Mouse (Mus musculus) ovary, postnatal 36 days (tissue): ENCODE measurements around the gene Gng4.
"Not testable (repeated sequence)": the region's sequence is repeated elsewhere in the genome, so short reads cannot be mapped to it uniquely, and the experiment has no call there.

Source experiments
- DNase-seq: peaks from one replicate; pipeline ENCODE4 v3.0.0; 2022; ENCODE audit warnings: low spot score, mixed read lengths

The Gng4 gene

DNA sequence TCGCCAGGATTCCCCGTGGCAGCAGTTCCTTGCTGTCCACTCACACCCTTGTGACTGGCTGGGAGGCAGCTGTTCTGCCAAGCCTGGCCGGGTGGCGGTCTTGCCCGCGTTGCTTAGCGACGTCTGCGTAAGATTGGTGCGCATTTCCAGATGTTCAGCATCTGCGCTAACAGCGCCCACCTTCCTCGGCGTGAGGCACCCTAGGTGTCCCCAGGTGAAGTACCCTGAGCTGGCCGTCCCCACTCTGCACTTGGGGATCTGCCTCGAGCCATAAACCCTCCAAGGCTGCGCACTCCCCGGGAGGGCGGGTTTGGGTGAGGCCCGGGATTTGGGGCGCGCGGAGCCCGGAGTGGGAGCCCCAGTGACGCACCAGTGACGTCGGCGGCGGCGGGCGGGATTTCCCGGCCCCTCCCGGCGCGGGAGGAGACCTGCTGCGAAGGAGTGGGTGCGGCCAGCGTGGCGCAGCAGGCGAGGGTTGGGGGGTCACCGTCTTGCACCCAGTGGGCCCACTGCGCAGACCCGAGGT lies at the start of gene Gng4:
Gene Gng4 (plus strand): TSS at position 166 of the 526 bp plus-strand sequence.
- DNase-seq, result peak; percentile 46

- no peak for DNase-seq
Observed at GRCm38 (mm10) chr13:13739232-13739631, 44.6 kb upstream of the Gng4 start.

GRCm38 (mm10) chr13:13745911-13746310 lies 37.9 kb upstream of the Gng4 start:
- DNase-seq, result no peak

DNA sequence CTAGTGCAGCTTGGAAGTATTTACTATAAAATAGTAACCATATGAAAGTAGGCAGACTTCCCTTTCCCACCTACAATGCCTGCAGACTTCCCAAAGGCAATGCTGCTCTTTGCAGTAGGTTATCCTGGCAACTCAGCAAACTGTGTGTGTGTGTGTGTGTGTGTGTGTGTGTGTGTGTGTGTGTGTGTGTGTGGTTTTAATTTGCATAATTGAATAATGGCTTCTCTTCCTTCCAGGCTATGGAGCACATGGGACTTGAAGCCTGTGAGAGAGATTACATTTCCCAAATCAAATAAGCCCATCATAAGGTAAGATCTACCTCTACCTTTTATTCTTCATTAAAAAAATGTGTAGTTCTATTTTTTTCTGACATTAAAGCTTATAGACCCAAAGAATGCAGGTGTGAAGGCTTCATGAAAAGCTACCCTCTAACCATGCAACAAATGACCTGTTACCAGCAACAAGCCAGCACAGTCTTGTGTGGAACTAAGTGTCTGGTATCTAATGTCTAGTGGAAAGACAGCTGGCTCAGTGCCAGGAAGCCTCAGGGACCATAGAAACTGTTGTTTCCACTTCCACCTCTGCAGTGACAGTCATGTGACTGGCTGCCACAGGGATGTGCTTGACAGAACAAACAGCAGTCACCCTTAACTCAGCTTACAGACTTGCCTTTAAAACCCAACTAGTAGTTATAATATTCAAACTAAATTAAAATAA lies 7.9 kb upstream of the Gng4 start:
- DNase-seq, result no peak

GRCm38 (mm10) chr13:13777052-13777451 lies 6.8 kb upstream of the Gng4 start:
- no peak for DNase-seq

DNA sequence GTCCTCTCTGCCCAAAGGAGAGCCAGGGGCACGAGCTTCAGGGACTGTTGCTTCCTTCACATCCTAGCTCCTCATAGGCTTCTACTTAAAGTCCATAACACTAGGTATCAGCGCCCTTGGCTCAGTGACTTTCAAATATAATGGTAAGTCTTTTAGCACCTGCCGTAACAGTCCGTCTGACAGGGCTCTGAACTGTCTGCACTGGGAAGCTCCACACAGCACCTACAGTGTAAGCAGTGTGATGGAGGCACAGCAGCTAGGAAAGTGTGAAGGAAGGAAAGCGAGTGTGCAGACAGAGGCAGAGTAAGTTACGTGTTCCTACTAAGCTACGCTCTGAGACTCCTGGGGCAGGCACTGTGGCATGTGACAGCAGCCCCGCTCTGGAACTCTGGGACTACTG lies 6.2 kb upstream of the Gng4 start:
- DNase-seq, result no peak

DNA sequence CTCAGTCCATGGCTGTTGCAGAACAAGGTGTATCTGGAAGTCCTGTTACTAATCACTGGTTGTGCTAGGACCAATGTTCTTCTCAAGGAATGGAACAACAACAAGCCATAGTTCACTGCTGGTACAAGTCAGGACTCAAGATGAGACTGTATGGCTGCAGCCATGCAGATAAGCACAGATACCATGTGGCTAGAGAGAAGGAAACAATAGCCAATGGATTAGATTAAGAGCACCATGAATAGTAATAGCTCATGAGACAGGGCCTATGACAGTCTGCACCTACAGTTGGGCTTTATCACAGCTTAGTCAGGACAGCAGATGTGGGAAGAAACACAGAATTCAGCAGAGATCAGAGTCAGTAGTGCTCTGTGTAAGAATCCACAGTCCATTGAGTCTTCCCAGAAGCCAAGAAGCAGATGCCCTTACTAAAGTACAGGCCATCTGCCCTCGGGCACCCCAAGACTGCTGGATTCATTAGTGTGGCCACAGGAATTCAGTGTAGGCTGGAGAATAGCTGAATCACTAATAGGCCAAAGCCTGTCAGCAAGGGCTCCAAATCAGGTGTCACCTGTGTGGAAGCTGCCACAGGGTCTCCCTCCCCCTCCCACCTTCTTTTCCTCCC lies 4.9 kb upstream of the Gng4 start:
- no peak for DNase-seq

DNA sequence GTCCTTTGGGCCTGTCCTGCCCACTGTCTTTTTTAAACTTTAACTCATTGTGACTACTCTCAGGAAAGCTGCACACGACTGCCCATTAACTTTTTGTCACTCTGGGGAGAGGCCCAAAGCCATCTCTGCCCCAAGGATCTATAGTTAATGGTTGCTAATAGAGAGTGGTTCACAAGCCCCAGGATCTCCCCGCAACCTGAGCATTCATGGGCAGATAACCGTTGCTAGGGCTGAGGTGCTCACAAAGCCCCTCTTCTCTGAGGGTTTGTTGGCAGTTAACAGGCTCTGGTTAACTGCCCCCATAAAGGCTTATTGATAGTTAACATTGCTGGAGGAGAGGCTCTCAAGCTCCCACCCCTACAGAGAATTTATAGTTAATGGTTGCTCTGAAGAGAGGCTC lies 3.6 kb upstream of the Gng4 start:
- DNase-seq, result no peak

DNA sequence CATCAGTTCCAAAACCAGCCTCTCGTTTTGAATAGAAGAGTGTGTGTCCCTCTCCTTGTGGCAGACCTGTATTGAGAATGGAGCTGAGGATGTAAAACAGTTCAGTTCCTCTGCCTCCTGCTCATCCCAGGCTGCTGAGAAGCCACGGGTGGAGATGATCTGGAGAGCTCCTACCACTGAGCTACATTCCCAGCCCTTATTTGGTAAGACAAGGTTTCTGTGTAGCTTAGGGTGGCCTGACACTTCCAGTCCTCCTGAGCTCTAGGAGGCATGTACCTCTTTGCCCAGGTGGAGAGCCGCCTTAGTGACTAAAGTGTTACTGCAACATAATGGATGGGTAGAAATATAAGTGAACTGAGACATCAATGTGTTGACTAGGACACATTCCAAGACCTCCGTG lies 2.8 kb upstream of the Gng4 start:
- DNase-seq, result no peak

- DNase-seq, result no peak
Observed at GRCm38 (mm10) chr13:13783296-13783695, 563 bp upstream of the Gng4 start.

DNA sequence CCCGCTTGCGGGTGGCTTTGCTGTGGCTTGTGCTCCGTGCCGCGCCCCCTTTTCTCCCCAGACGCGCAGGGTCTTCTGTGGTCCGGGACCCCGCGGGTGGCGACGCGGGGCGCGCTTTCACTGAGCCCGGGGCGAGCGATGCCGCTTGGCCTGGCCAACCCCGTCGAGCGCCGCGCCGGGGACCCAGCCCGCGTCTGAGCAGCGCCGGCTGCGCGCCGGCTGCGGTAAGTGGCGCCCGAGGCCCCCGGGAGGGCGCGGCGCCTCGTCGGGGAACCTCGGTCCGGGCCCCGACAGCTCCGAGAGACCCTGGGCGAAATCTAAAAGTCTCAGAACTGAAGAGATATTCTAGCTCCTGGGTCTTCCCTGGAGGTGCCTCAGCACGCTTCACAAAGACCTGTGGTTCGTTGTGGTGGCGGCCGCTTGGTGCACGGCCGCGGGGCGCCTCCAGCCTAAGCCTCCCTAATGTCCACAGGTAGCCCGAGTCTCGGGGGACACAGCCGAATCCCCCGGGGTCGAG lies 619 bp downstream of the Gng4 start:
- peak; percentile 12 for DNase-seq

DNA sequence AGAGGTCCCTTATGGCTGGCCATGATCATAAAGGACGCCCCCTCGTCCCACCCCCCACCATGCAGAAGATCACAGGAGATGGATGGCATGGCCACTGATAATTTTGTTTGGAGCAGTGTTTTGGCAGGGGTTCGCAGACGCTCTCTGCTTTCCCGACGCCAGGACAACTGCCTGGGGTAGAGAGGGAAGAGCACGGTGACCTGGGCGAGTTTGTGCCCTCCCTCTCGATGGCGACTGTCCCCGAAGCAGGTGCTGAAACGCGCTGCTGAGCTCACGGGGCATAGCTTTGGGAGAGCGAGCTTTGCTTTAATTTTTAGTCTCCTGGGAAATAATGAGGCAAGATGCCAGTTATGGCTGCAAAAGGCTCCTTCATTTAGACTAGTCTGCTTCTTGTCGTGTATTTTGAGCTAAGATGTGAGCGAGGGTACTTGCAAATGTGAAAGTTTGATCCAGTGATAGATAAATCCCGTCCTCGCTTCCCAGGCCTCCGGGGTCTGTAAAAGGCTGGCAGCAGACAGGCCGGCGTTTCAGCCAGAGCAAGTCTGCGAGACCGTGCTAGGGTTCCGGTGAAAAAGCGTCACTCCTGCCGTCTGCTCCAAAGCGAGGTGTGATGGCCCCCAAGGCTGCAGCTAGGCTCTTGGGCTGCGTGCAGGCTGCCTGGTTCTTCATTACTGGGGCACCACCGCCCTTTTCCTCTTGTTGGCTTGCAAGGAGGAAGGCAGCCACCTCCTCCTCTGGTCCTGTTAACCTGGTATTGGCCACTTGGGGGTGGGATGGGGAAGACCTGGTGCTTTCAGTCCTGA lies 1.3 kb downstream of the Gng4 start:
- DNase-seq, result peak; percentile 47

DNA sequence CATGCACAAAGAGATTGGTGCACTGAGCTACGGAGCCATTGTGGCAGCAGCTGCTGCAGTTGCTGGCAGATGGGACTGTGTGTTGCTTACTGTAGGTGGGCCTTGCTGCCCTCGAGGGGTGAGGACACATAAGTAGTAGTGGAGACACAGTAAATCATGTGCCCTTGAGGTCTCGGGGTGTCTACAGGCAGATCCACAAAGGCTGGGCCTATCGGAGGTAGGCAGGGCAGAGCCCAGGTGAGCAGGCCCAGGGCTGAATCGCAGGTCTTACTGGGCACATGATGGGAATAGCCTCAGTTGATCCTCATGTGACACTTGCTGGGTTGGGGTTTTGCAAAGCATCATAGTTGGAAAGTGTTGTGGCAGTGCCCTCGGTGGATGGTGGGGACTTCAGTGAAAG lies 3.1 kb downstream of the Gng4 start:
- no peak for DNase-seq

- no peak for DNase-seq
Observed at GRCm38 (mm10) chr13:13788070-13788469, 4.2 kb downstream of the Gng4 start.

DNA sequence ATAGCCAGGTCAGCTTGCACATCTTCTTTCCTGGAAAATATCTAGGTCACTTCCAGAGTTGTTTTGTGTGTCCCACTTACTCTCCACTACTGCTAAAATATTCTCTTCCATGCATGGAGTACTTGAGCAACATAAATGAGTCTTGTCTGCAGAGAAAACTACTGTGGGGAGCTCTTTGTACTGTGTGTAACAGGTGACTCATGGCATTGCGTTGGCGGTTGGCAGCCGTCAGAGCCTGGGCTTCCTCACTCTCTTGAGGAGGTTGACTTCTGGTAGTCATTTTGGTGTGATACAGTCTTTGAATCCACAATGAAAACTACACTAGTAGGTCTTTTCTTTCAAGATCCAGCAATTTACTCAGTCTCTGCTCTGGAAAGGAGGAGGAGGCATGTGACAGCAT lies 8.1 kb downstream of the Gng4 start:
- no peak for DNase-seq

- DNase-seq, result no peak
Observed at GRCm38 (mm10) chr13:13795166-13795832, 11.4 kb downstream of the Gng4 start.

- no peak for DNase-seq
Observed at GRCm38 (mm10) chr13:13796082-13796481, 12.2 kb downstream of the Gng4 start.

DNA sequence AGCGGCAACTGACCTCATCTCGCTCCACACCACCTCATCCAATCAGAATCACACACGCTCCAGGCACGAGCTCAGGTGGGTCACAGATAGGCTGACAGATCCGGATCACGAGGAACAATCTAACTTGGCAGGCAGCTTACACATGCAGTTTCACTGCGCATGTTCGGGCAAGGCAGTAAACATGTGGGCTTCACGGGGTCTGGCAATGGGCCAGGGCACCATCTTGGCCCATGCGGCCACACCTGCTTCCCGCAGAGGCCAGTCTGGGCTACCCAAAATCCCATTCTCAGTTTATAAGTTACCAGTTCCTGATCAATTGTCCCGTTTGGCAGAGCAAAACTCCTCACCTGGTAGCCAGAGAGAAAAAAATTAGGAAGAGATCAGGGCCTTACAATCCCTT lies 14.0 kb downstream of the Gng4 start:
- not testable (repeated sequence) for DNase-seq

- no peak for DNase-seq
Observed at GRCm38 (mm10) chr13:13798775-13799174, 14.9 kb downstream of the Gng4 start.

- DNase-seq, result no peak
Observed at GRCm38 (mm10) chr13:13808337-13809132, 24.7 kb downstream of the Gng4 start.

GRCm38 (mm10) chr13:13810885-13811284 lies 27.0 kb downstream of the Gng4 start:
- no peak for DNase-seq
